Mouse (Mus musculus): Measurements from ENCODE around the gene Rps5. TPM values are rescaled to one million over a fixed set of nuclear protein-coding genes. Genes with fewer than 3 reads are reported as not detected.

Rps5 gene
- polyA plus RNA-seq, 1 experiment from 2014 or later: 749 TPM

- no peak overlapping the region for H3K4me3 ChIP-seq (replicated peaks; ENCODE audit: low read depth, low read length)
- no peaks in the 10 kb centered on the region for H3K4me1 ChIP-seq (ENCODE audit: control insufficient read depth, insufficient read depth, low read length)
- no peak for DNase-seq
- H3K9ac ChIP-seq (replicated peaks; ENCODE audit: low read length): no peak overlapping the region
- peaks cover 49% of the 10 kb centered on the region for H3K36me3 ChIP-seq (ENCODE audit: control insufficient read depth, insufficient read depth, low read length)
- WGBS: 88% methylated on average over 1 of the region's 1 CpGs
- no peak for ATAC-seq (ENCODE audit: low FRiP score, low TSS enrichment)
- H3K4me2 ChIP-seq (ENCODE audit: low read length): no peak overlapping the region
- H3K9me3 ChIP-seq (ENCODE audit: control insufficient read depth, low read length): no peaks in the 10 kb centered on the region
- no peak overlapping the region for H3K27ac ChIP-seq (replicated peaks; ENCODE audit: low read depth, low read length)
- H3K27me3 ChIP-seq (ENCODE audit: control insufficient read depth, insufficient read depth, low read length): no peaks in the 10 kb centered on the region
These were observed 30.8 kb upstream of the Rps5 start for GRCm38 (mm10) chr7:12891334-12891733.

DNA sequence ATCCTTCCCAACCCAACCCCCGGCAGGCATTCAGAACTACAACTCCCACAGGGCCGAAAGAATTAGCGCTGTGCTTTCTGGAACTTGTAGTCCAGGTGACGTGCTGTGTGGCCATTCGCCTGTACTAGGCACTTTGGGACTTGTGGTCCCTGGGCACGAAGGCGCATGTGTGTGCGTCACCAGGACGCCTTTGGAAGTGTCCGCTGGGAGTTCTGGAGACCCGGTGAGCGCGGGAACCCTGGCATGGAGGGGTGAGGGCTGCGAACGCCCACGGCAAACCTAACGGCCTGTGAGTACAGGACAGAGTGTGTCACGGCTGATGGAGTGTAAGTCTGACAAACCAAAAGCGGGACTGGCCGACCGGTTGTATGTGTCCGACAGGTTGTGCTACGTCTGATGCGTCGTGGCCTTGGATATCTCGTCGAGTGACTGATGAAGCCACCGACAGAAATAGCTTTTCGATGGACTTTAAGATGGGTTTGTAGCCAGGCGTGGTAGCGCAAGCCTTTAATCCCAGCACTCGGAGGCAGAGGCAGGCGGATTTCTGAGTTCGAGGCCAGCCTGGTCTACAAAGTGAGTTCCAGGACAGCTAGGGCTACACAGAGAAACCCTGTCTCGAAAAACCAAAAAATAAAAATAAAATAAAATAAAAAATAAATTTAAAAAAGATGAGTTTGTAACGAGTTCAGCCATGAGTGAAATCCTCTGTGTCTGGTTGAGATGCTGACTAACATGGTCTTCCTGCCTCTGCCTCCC, 24.3 kb upstream of the Rps5 start, which contains the start of gene Zscan22:
TSS of gene Zscan22 (plus strand) at position 161 of the 756 bp plus-strand sequence.
- 0 out of 2 replicates have a peak within 1 kb of the TSS, but pooled peaks have one; percentile 21 for H3K27ac ChIP-seq (replicated peaks; ENCODE audit: low read depth, low read length)
- no peaks in the 10 kb centered on the region for H3K27me3 ChIP-seq (ENCODE audit: control insufficient read depth, insufficient read depth, low read length)
- DNase-seq: peak; percentile 97
- H3K9me3 ChIP-seq (ENCODE audit: control insufficient read depth, low read length): no peaks in the 10 kb centered on the region
- peaks cover 6% of the 10 kb centered on the region; the same call in 1 of the 2 replicates for H3K4me1 ChIP-seq (ENCODE audit: control insufficient read depth, insufficient read depth, low read length)
- peak; percentile 97 for ATAC-seq (ENCODE audit: low FRiP score, low TSS enrichment)
- WGBS: 7% methylated on average over 36 of the region's 36 CpGs
- no peaks in the 10 kb centered on the region for H3K36me3 ChIP-seq (ENCODE audit: control insufficient read depth, insufficient read depth, low read length)
- H3K4me3 ChIP-seq (replicated peaks; ENCODE audit: low read depth, low read length): peak within 1 kb of the TSS; percentile 54
- peak within 1 kb of the TSS; percentile 52 for H3K4me2 ChIP-seq (ENCODE audit: low read length)
- H3K9ac ChIP-seq (replicated peaks; ENCODE audit: low read length): peak within 1 kb of the TSS; percentile 58

- Histone ChIP-seq H3K36me3 (ENCODE audit: control insufficient read depth, insufficient read depth, low read length) (peaks cover 16% of the 10 kb centered on the region), H3K27me3 (ENCODE audit: control insufficient read depth, insufficient read depth, low read length) (no peaks in the 10 kb centered on the region), H3K4me2 (ENCODE audit: low read length) (no peak overlapping the region), H3K4me1 (ENCODE audit: control insufficient read depth, insufficient read depth, low read length) (peaks cover 6% of the 10 kb centered on the region; the same call in 1 of the 2 replicates), H3K4me3 (replicated peaks; ENCODE audit: low read depth, low read length) (no peak overlapping the region), H3K27ac (replicated peaks; ENCODE audit: low read depth, low read length) (no peak overlapping the region), H3K9me3 (ENCODE audit: control insufficient read depth, low read length) (no peaks in the 10 kb centered on the region), H3K9ac (replicated peaks; ENCODE audit: low read length) (no peak overlapping the region)
- ATAC-seq (ENCODE audit: low FRiP score, low TSS enrichment) (no peak), DNase-seq (no peak)
- 93% methylated on average over 5 of the region's 5 CpGs for WGBS
These were observed 20.6 kb upstream of the Rps5 start for GRCm38 (mm10) chr7:12901517-12901916.

DNA sequence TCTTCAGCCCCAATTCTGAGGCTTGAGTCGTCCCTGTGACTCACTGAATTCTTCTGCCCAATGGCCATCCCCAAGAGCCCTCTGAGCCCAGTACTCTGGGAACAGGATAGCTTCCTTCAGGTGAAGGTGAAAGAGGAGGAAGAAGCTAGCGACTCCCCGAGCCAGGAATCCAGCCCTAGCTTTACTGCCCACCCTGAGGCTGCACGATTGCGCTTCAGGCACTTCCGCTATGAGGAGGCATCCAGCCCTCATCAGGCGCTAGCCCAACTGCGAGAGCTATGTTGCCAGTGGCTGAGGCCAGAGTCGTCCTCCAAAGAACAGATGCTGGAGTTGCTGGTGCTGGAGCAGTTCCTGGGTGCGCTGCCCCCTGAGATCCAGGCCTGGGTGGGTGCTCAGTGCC, 18.5 kb upstream of the Rps5 start:
- H3K9ac ChIP-seq (replicated peaks; ENCODE audit: low read length): no peak overlapping the region
- 59% methylated on average over 10 of the region's 10 CpGs for WGBS
- no peak overlapping the region for H3K4me3 ChIP-seq (replicated peaks; ENCODE audit: low read depth, low read length)
- DNase-seq (no peak), ATAC-seq (ENCODE audit: low FRiP score, low TSS enrichment) (no peak)
- no peak overlapping the region for H3K4me2 ChIP-seq (ENCODE audit: low read length)
- H3K36me3 ChIP-seq (ENCODE audit: control insufficient read depth, insufficient read depth, low read length): peaks cover 37% of the 10 kb centered on the region
- H3K4me1 ChIP-seq (ENCODE audit: control insufficient read depth, insufficient read depth, low read length): peaks cover 2% of the 10 kb centered on the region; the same call in 1 of the 2 replicates
- no peak overlapping the region for H3K27ac ChIP-seq (replicated peaks; ENCODE audit: low read depth, low read length)
- no peaks in the 10 kb centered on the region for H3K9me3 ChIP-seq (ENCODE audit: control insufficient read depth, low read length)
- H3K27me3 ChIP-seq (ENCODE audit: control insufficient read depth, insufficient read depth, low read length): no peaks in the 10 kb centered on the region

DNA sequence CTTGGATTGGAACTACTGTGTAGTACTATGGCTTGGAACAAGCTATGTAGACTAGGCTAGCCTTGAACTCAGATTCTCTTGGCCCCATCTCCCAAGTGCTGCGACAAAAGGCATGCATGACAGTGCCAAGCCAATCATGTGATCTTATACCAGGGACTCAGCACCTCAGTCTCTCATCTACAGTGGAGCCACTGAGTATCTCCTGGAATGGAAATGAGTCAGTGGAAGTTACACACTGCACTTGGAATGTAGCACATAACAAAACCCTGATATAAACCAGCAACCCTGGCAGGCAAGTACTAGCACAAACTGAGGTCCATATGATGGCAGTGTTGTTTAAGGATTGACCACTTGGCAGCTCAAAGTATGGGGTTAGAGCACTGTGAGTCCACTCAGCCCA, 16.9 kb upstream of the Rps5 start:
- ATAC-seq (ENCODE audit: low FRiP score, low TSS enrichment) (no peak), DNase-seq (no peak)
- WGBS: 100% methylated on average over 1 of the region's 1 CpGs
- Histone ChIP-seq H3K9ac (replicated peaks; ENCODE audit: low read length) (no peak overlapping the region), H3K4me3 (replicated peaks; ENCODE audit: low read depth, low read length) (no peak overlapping the region), H3K27ac (replicated peaks; ENCODE audit: low read depth, low read length) (no peak overlapping the region), H3K36me3 (ENCODE audit: control insufficient read depth, insufficient read depth, low read length) (peaks cover 40% of the 10 kb centered on the region), H3K4me1 (ENCODE audit: control insufficient read depth, insufficient read depth, low read length) (0 out of 2 replicates have a peak, but pooled peaks cover 2% of the 10 kb centered on the region), H3K27me3 (ENCODE audit: control insufficient read depth, insufficient read depth, low read length) (no peaks in the 10 kb centered on the region), H3K4me2 (ENCODE audit: low read length) (no peak overlapping the region), H3K9me3 (ENCODE audit: control insufficient read depth, low read length) (no peaks in the 10 kb centered on the region)

DNA sequence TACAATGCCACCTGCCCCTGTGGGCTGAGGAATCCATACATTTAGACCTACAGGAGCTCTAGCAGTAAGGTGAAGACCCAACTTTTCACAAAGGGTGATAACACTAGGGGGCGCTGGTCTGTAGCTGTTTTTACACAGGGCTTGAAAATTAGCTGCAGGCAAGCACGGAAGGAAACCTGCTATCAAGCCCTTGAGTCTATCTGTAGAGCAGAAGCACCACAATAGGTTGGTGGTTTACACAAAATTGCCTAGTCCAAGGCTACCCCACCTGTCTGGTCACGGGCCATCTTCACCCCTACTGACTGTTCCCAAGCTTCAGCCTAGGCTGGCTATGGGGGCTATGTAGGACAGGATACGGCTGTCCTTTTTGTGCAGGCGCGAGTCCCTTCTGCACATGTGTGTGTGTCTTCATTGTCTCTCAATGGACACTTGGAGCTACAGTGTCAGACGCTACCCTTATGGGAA, 12.6 kb upstream of the Rps5 start:
- Histone ChIP-seq H3K27ac (replicated peaks; ENCODE audit: low read depth, low read length) (peak overlapping the region; percentile 86), H3K9me3 (ENCODE audit: control insufficient read depth, low read length) (no peaks in the 10 kb centered on the region), H3K36me3 (ENCODE audit: control insufficient read depth, insufficient read depth, low read length) (peaks cover 36% of the 10 kb centered on the region), H3K4me2 (ENCODE audit: low read length) (peak overlapping the region; percentile 56), H3K4me3 (replicated peaks; ENCODE audit: low read depth, low read length) (peak overlapping the region; percentile 43), H3K4me1 (ENCODE audit: control insufficient read depth, insufficient read depth, low read length) (0 out of 2 replicates have a peak, but pooled peaks cover 2% of the 10 kb centered on the region), H3K27me3 (ENCODE audit: control insufficient read depth, insufficient read depth, low read length) (no peaks in the 10 kb centered on the region), H3K9ac (replicated peaks; ENCODE audit: low read length) (peak overlapping the region; percentile 61; the same call in 1 of the 2 replicates)
- ATAC-seq (ENCODE audit: low FRiP score, low TSS enrichment) (peak; percentile 9; the same call in 1 of the 2 replicates), DNase-seq (peak; percentile 84)
- WGBS: 36% methylated on average over 7 of the region's 7 CpGs

DNA sequence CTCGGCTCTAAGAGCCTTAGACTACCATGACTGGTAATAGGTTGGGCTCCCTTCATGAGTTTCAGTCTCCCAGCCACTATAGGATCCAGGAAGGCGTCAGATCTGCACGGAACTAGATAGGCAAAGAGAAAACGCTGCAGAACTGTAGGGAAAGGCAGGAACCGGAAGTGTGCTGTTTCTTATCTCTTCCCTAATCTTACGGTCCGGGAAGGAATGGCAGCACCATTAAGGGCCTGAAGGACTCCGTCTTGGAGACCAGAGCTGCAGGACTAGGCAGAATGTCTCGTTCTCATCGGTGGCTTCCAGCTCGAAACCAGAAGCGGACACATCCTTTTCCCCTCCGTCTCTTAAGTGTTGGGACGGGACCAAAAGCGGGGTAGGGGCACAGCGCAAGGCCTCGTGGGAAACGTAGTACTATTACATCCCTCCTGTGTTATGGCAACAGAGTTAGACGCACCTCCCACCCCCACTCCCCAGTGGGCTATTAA, 11.9 kb upstream of the Rps5 start:
- Histone ChIP-seq H3K9me3 (ENCODE audit: control insufficient read depth, low read length) (no peaks in the 10 kb centered on the region), H3K27me3 (ENCODE audit: control insufficient read depth, insufficient read depth, low read length) (no peaks in the 10 kb centered on the region), H3K4me2 (ENCODE audit: low read length) (peak overlapping the region; percentile 56), H3K4me1 (ENCODE audit: control insufficient read depth, insufficient read depth, low read length) (0 out of 2 replicates have a peak, but pooled peaks cover 2% of the 10 kb centered on the region), H3K36me3 (ENCODE audit: control insufficient read depth, insufficient read depth, low read length) (peaks cover 31% of the 10 kb centered on the region), H3K9ac (replicated peaks; ENCODE audit: low read length) (peak overlapping the region; percentile 61), H3K27ac (replicated peaks; ENCODE audit: low read depth, low read length) (peak overlapping the region; percentile 86), H3K4me3 (replicated peaks; ENCODE audit: low read depth, low read length) (peak overlapping the region; percentile 43)
- DNase-seq (peak; percentile 81), ATAC-seq (ENCODE audit: low FRiP score, low TSS enrichment) (peak; percentile 78)
- WGBS: 7% methylated on average over 19 of the region's 19 CpGs

- no peak overlapping the region for H3K27ac ChIP-seq (replicated peaks; ENCODE audit: low read depth, low read length)
- no peak for ATAC-seq (ENCODE audit: low FRiP score, low TSS enrichment)
- peak; percentile 61 for DNase-seq
- 0 out of 2 replicates have a peak, but pooled peaks cover 2% of the 10 kb centered on the region for H3K4me1 ChIP-seq (ENCODE audit: control insufficient read depth, insufficient read depth, low read length)
- H3K9ac ChIP-seq (replicated peaks; ENCODE audit: low read length): no peak overlapping the region
- peaks cover 4% of the 10 kb centered on the region; the same call in 1 of the 2 replicates for H3K36me3 ChIP-seq (ENCODE audit: control insufficient read depth, insufficient read depth, low read length)
- H3K27me3 ChIP-seq (ENCODE audit: control insufficient read depth, insufficient read depth, low read length): no peaks in the 10 kb centered on the region
- H3K4me2 ChIP-seq (ENCODE audit: low read length): no peak overlapping the region
- no peaks in the 10 kb centered on the region for H3K9me3 ChIP-seq (ENCODE audit: control insufficient read depth, low read length)
- no peak overlapping the region for H3K4me3 ChIP-seq (replicated peaks; ENCODE audit: low read depth, low read length)
These were observed 8.5 kb upstream of the Rps5 start for GRCm38 (mm10) chr7:12913556-12913955.

Measured in midbrain, embryonic 14.5 days (tissue).